Mouse (Mus musculus) regulatory T cell (primary cell): Measurements from ENCODE around the gene Mtf1.

Experiments used
- in situ Hi-C: fragments of 300-600 bp; cut with MboI, MseI; formaldehyde crosslinking; loops from one replicate; pipeline ENCODE4 v1.15.1; 2025; ENCODE audit warnings: high pct_unique_total_duplicates

The Mtf1 gene

GRCm38 (mm10) chr4:124802309-124803260 is 681 bp downstream of the Mtf1 start:
- in situ Hi-C loops: no loop called here

GRCm38 (mm10) chr4:124803406-124803805 is 1.5 kb downstream of the Mtf1 start:
- in situ Hi-C loops: no loop called here

DNA sequence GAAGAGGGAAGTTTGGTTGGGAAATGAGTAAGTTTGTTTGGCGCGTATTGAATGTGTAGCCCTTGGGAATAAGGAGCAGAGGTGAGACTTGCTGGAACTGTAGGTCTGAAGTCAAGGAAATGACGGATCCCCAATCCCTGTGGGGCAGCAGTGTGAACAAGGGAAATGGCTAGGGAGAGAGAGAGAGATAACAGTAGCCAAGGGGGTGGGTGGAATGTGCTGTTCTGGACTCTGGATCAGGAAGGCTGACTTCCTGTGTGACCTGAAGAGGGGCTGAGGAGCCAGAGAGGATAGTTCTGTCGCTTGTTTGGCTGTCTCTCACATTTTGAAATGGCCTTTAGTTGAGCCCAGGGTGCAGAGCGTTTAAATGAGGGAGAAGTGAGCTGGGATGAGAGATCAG is 6.6 kb downstream of the Mtf1 start:
- in situ Hi-C loops: no loop called here

GRCm38 (mm10) chr4:124809136-124809883 is 7.4 kb downstream of the Mtf1 start:
- in situ Hi-C loops: no loop called here

DNA sequence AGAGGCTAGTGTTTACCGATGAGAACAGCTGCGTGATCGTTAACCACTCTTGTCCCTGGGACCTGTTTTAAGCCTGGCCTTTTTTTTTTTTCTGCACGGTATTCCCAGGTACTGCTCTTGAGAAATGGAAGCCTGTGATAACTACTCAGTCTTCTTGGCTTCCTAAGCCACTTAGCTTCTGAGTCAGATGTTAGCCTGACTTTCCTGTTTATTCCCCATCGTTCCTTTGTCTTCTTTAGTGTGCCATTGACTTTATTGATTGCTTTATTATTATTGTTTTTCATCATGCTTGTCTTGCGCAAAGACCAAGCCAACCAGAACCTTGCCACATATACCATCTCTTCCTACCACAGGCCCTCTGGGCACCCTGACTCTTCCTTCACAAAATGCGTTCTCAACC is 8.2 kb downstream of the Mtf1 start:
- in situ Hi-C loops: no loop called here

- in situ Hi-C loops: no loop called here
Measured at GRCm38 (mm10) chr4:124811347-124811975, 9.6 kb downstream of the Mtf1 start.

DNA sequence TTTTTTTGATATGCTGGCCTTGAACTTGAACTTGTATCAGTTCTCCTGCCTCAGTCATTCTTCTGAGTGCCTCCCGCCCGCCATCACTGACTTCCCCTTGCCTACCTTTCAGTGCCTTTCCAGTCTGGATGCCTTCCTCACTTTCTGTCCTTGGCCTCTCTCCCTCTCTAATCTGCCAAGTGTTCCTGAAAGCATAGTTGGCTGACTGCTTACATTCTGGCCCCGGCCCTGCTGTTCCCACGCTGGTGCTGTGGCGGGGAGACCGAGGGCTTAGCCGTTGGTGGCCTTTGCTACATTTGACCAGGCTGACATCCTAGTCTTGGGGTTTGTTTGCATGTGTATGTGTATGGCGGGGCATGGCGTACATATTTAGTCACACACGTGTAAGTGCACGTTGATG is 14.0 kb downstream of the Mtf1 start:
- in situ Hi-C loops: no loop called here

DNA sequence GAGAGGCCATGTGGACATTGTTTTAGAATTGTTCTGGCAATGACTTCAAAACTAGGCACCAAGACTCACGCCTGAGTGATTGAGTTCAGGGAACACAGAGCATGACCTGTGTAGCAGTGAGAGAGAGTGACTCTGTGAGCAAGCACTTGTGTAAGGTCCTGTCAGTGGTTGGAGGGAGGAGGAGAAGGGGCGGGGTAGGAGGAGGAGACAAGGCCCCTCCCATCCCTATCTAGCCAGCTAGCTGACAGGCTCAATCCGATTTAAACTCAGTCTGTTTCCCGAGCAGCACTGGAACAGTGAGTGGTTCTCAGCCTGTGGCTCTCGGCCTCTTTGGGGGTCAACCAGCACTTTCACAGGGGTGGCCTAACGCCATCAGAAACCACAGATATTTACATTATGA is 15.9 kb downstream of the Mtf1 start:
- in situ Hi-C loops: no loop called here

GRCm38 (mm10) chr4:124818832-124819231 is 16.9 kb downstream of the Mtf1 start:
- in situ Hi-C loops: no loop called here

- in situ Hi-C loops: no loop called here
Measured at GRCm38 (mm10) chr4:124824967-124825366, 23.1 kb downstream of the Mtf1 start.

GRCm38 (mm10) chr4:124825371-124825965 is 23.6 kb downstream of the Mtf1 start:
- in situ Hi-C loops: no loop called here

DNA sequence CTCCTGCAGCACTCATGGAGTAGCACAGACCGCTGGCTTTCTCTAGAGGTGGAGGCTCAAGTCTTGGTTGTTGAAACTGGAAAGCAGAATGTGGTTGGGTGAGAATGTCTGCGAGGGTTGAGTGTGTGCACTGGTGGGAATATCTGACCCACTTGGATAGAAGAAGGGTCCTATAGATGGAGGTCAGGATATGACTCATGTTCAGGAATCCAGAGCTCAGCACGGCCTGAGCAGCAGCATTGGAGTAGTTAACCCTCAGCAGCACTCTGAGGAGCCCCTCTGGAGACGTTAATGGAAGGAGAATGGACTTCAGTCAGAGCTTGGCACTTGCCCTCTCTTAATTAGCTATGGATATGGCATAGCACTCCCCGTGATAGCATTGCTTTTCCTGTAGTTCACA is 27.8 kb downstream of the Mtf1 start:
- in situ Hi-C loops: no loop called here

- in situ Hi-C loops: no loop called here
Measured at GRCm38 (mm10) chr4:124832796-124833195, 30.9 kb downstream of the Mtf1 start.

DNA sequence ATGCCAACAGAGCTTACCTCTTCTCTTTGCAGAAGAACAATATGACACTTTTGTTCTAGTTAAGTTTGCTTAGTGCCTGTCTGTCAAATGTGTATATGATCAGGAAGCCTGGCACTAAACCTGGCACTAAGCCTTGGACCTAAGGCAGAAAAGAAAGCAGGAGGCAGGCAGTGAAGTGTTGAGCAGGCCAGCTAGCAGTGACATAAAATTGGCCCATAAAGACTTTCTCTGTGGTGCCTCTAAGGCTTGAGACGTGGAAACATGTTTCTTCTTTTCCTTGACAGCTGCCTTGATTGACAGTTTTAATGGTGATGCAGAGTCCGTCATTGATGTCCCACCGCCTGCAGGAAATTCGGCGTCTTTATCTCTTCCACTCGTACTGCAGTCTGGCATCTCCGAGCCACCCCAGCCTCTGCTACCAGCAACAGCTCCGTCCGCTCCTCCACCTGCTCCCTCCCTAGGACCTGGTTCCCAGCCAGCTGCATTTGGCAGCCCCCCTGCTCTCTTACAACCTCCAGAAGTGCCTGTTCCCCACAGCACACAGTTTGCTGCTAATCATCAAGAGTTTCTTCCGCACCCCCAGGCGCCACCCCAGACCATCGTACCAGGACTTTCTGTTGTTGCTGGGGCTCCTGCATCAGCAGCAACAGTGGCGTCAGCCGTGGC is 36.3 kb downstream of the Mtf1 start:
- in situ Hi-C loops: no loop called here

DNA sequence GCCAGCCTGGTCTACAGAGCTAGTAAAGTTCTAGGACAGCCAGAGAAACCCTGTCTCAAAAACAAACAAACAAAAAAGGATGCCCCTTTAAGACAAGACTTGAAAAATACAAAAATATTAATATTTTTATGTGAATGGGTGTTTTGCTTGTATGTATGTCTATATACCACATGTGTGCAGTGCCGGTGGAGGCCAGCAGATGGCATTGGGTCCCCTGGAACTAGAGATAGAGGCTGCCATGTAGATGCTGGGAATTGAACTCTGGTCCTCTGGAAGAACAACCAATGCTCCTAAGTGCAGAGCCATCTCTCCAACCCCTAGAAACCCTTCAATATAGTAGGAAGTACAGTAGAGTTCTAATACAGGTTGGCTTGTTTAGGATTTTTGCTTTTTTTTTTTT is 39.1 kb downstream of the Mtf1 start:
- in situ Hi-C loops: no loop called here

GRCm38 (mm10) chr4:124843493-124843892 is 41.6 kb downstream of the Mtf1 start:
- in situ Hi-C loops: no loop called here

DNA sequence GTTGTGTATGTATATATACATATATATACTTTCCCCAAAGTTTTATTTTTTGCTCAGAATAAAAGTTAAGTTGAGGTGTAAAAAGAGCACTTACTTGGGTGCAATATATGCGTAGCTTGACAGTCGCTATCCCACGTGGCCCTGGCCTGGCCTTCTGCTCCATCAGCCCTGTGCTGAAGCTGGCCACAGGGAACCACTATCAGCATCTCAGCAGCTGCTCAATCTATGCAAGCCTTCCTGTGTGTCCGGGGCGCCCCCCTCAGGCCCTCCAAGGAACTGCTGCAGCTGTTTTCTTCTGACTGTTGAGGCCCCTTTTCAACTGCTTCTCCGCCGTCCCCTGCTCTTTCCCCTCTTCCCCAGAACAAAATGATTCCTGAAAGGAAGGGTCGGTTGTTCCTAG is 45.7 kb downstream of the Mtf1 start:
- in situ Hi-C loops: loop anchor here (5.0 kb wide), 2 partner anchors 50 to 130 kb away; no protein-coding TSS in a partner anchor

GRCm38 (mm10) chr4:124849631-124850260 is 47.8 kb downstream of the Mtf1 start:
- in situ Hi-C loops: loop anchor here (5.0 to 25.0 kb wide), 3 partner anchors 52 to 937 kb away; partner anchors contain the start of genes 4930535I16Rik, Mycbp and Rragc

DNA sequence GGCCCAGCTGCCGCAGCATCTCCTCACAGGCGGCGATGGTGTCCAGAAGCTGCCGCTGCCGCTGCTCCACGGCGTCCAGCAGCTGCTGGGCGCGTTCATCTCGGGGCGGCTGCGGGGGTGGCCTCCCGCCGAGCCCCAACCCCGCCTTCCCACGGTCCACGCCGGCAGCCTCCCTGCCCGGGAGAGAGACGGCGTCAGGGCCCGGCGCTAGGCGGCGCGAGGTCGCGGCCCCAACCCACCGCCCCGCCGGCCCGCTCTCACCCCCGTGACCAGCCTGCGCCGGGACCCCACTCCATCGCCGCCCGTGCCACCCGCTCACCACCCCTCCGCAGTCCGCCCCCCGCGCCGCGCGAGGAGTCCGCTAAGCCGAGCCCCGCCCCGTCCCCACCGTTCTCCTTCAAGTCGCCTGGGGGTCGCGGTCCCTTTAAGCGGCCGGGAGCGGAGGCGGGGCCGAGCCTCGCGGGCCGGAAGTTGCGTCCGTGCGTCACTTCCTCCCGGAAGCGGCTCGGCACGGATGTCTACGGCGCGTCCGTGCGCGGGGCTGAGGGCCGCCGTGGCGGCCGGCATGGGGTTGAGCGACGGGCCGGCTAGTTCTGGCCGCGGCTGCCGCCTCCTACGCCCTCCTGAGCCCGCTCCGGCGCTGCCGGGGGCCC is 48.5 kb downstream of the Mtf1 start, which contains the start of gene Yrdc:
Gene Yrdc, plus strand, starts transcription at position 419 of the 653 bp plus-strand sequence.
- in situ Hi-C loops: loop anchor here (25.0 kb wide), 1 partner anchor 938 kb away; the partner anchor contains the start of genes 4930535I16Rik, Mycbp and Rragc
